Mouse (Mus musculus) layer of hippocampus, adult 2 months (tissue): Measurements from ENCODE around the gene Iqschfp. TPM values are rescaled to one million over a fixed set of nuclear protein-coding genes. Genes with fewer than 3 reads are reported as not detected.

ENCODE experiments used
- DNase-seq, 2 experiments: peaks; one replicate each; pipeline ENCODE4 v3.0.0; 2022; ENCODE audit warnings: low spot score in 2 of 2
- H3K27ac ChIP-seq: fragments of 200-600 bp; 2 replicates; pipeline ENCODE4 v1.8.1; 2022
- H3K4me3 ChIP-seq: fragments of 200-600 bp; 2 replicates; pipeline ENCODE4 v1.8.1; 2022; ENCODE audit warnings: mild to moderate bottlenecking
- CTCF ChIP-seq: fragments of 200-600 bp; conservative IDR thresholded peaks from 2 replicates; pipeline ENCODE4 v1.8.1; 2022; ENCODE audit warnings: antibody characterized with exemption, mild to moderate bottlenecking, moderate library complexity
- long read RNA-seq, 2 experiments: library from polyadenylated mRNA; stranded (forward); transcript quantifications; one replicate each; pipeline ENCODE4 v2.0.0; 2021; ENCODE audit warnings: borderline mapping rate in 2 of 2
- total RNA-seq, 2 experiments: library from RNA; stranded (reverse); gene quantifications; 2 replicates each; pipeline ENCODE4 v1.2.3; 2021

The Iqschfp gene
- total RNA-seq, result 10 to 100 TPM; 13.6 to 15.5 TPM
- long read RNA-seq, experiment 1, partial matches to known transcripts, result 10 of 11 reads
- long read RNA-seq, experiment 1, other reads (novel, unspliced or antisense), result 1 of 11 reads
- long read RNA-seq, experiment 2, partial matches to known transcripts, result 19 of 23 reads
- long read RNA-seq, experiment 2, other reads (novel, unspliced or antisense), result 4 of 23 reads

DNA sequence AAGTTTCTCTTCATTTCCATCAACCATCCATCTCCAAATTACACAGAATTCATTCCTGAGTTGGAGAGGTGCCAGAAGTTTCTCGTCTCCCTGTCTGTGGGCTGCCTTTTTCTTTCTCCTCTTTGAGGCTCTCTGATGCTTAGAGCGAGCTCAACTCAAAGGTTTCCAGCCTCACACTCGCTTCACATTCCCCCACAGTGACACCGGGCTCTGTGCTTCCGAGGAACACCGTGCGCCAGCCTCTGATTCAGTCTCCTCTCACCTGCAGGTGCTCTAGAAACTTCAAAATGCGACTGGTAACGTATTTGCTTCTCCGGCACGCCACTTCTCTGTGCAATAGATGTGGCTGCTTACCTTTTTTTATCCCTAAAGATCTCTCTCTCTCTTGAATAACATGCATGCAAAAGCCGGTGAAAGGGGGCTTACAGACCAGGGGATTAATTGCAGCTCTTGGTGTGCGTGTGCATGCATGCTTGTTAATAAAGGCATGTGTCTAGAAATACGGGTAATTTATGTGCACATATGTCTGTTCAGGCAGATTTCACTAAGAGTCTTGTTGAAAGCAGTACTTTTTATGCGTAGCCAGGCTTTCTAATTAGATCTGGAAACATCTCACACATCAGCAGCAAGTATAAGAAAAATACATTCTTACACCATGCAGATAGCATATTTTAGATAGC is at the start of gene Iqschfp, which contains the start of gene Iqcj:
Gene Iqschfp, plus strand, starts transcription at position 207 of the 680 bp plus-strand sequence.
Gene Iqcj, plus strand, starts transcription at position 195 of the 680 bp plus-strand sequence.
- TF ChIP-seq CTCF, result no peak
- Histone ChIP-seq H3K4me3 (peak within 1 kb of the TSS; percentile 59), H3K27ac (peak within 1 kb of the TSS; percentile 87)
- DNase-seq, result peak in 1 of 2 experiments; percentile 25

DNA sequence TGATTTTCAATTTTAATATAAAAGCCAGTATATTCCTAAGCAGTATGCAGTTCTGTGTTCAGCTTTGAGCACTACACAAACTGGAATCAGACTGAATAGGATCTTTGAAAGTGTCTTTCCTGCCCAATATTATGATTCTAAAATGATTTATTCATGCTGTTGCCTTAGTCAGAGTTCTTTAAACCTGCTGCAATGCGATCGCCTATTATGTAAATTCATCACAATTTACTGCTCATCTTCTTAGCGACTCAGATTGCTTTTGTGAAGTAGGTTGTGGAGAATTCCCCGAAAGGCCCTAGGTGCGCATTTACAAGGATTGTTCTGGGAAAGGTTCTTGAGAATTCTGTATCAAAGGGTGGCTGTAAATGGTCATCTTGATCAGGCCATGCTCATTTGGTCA is 39.6 kb upstream of the Iqschfp start:
- H3K4me3 ChIP-seq, result no peak overlapping the region
- no peak for DNase-seq
- TF ChIP-seq CTCF, result no peak
- H3K27ac ChIP-seq, result peak overlapping the region; percentile 28; the same call in 1 of the 2 replicates

DNA sequence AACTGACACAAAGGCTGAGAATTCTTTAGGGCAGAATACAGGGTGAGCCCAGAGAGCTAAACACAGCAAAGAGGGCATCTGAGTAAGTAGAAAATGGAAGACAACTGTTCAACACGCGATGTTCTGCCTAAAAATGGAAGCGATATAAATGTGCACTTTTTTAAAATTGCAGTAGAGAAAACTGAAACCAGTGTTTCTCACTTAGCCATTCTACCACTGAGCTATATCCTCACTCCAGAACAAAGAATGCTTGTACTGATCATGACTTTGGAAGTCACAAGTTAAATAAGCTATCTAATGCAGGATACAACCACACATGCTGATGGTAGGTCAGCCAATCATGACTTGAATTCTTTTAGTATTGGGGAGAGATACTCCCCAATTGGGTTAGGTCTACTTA is 30.5 kb upstream of the Iqschfp start:
- TF ChIP-seq CTCF, result no peak
- H3K27ac ChIP-seq, result no peak overlapping the region
- no peak for DNase-seq
- no peak overlapping the region for H3K4me3 ChIP-seq

DNA sequence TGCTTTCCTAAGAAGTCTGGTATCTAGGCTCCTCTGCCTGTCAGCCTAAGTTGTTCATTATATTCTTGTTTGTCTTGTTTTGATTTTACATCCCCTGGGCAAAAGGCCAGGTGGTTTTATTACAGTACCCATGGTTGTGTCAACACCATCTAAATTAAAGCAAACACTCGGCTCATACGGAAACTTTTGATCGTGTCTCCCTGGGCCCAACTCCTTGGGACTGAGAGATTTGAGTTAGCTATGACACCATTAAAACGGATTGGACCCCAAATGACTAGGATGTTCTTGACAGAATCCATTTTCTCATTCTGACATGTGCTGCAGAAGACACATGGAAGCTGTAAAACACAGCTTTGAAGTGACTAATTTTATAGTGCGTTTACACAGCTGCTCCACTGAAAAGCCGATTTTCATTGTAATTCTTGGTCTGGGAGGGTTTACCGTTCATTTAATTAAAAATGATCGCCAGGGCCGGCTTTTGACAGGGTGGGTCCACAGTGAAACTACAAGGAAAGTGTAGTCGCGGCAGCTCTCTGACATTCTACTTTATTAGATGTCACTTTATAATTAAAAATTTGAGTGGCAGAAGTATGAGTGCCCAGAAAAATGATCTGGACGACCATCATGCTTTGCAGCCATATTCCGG is 24.5 kb upstream of the Iqschfp start:
- no peak for TF ChIP-seq CTCF
- H3K27ac ChIP-seq, result no peak overlapping the region
- H3K4me3 ChIP-seq, result no peak overlapping the region
- no peak for DNase-seq

DNA sequence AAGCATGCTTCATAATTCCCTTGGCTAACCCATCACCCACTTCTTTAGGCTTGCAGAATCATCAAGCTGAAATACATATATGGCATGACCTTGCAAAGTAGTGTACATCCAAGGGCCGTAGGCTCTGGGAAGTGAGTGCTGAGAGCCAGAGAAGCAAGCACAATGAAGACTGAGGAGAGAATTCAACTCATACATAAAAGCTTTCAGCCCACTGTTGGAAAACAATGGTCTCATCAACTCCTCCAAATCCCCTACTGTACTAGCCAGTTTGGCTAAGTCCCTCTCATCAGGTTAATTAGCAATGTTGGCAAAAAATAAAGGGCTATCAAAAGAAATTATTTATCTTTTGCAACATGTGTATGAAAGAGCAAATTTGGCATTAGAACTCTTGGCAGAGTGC is 22.6 kb upstream of the Iqschfp start:
- no peak for DNase-seq

DNA sequence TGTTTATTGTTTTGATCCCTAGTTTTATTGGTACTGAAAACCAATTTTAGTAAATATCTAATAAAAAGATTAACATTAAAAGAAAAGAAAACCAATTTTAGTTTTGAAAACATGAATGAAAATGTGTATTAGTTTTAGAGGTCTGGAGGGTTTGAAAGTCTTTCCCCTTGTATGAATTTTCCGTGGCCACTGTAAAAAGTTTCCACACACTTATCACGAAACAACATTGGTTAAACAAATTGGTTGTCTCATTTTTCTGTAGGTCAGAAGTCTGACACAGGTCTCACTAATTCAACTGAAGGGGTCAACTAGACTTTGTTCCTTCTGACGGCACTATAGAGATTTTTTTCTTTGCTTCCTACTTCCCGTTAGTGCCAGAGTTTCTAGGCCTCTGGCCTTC is 14.8 kb upstream of the Iqschfp start:
- no peak for DNase-seq
- H3K27ac ChIP-seq, result no peak overlapping the region
- no peak for TF ChIP-seq CTCF
- no peak overlapping the region for H3K4me3 ChIP-seq

More for the DNA sequence above, 22.6 kb upstream of the Iqschfp start:
- no peak overlapping the region for H3K27ac ChIP-seq
- no peak for TF ChIP-seq CTCF
- no peak overlapping the region for H3K4me3 ChIP-seq

DNA sequence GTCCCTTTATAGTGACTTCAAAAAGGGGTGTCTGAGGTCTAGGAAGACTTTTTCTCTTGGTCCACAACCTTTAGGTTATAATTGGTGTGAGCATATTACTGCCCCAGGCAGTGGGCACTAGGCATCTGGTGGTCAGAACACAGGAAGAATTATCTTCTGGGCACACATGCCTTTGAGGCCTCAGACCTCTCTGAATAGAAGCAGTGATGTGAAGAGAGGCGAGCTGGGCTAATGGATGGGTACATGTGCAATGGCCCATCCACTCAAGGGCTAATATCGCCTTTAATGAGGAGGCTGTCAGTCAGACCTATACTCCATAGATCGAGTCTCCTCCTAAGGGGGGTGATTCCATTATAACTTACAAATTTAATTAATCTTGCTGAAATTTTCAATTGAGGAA is 7.7 kb upstream of the Iqschfp start:
- H3K27ac ChIP-seq, result no peak overlapping the region
- DNase-seq, result no peak
- no peak for TF ChIP-seq CTCF
- no peak overlapping the region for H3K4me3 ChIP-seq

DNA sequence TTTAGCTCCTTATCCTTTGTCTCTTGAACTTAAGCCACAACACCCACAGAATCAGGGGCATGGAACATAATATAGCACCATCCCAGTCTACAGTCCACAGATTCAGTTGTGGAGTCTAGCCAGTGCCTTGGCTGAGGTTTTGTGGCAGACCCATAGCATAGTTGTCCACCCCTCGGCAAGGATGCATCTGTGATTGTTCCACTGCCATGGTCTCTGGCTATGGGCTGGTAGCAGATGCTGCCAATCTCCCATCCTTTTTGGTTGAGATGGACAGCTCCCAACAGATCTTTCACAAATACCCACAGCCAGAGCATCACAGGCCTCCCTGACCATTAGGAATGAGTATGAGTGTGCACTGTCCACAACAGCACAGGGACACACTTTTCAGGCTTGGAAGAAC is 5.9 kb upstream of the Iqschfp start:
- no peak for DNase-seq
- Histone ChIP-seq H3K27ac (no peak overlapping the region), H3K4me3 (no peak overlapping the region)
- TF ChIP-seq CTCF, result no peak

DNA sequence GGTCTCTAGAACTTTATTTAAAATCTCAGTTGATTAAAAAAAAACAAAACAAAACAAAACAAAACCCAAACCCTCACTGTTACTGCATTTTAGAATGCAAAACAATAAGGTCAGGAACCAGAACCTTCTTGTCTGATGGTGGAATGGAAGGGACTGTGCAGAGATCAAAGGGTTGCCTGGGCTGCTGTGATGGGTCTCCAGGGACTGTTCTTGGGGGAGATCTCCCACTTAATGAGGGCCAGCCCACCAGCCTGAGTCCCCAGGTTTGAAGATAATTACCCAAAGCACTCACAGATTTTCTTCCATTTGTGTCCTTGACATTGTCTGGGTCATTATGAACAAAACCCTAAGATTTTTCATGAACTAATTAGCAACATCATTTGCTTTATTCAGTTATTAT is 4.8 kb upstream of the Iqschfp start:
- Histone ChIP-seq H3K4me3 (no peak overlapping the region), H3K27ac (no peak overlapping the region)
- TF ChIP-seq CTCF, result no peak
- DNase-seq, result no peak

DNA sequence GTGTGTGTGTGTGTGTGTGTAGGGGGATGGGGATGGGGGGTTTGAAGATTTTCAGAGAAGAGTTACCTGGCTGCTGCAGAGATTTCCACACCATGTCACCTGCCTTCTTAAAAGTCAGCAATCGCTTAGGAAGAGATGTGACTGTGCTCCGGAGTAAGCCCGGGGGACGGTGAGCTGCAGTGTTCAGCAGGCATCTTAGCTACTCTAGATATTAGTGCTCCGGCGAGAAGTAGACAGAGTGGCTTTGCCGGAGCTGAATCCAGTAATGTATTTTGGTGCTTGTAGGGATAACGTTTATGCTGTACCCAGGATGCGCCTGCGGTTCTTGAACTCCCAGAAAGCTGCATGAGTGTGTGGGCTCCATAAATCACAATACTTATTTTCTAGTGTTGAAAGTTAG is 736 bp downstream of the Iqschfp start:
- Histone ChIP-seq H3K27ac (peak overlapping the region; percentile 77), H3K4me3 (peak overlapping the region; percentile 59)
- TF ChIP-seq CTCF, result no peak
- DNase-seq, result no peak

DNA sequence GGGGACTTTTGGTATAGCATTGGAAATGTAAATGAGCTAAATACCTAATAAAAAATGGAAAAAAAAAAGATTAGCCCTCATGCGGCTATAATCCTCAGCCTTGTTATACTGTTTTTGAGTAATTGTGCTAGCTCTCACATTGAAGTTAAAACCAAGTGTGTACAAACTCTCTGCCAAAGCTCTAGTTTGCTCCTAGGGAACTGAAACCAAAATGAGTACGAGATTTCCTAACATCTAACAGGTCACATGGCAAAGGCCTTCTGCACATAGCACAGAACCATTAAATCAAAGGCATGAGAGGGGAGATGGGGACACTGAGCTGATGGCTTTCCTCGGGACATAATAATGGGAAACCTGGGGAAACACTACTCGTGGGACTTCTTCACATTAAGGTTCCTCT is 10.5 kb downstream of the Iqschfp start:
- no peak for DNase-seq
- H3K27ac ChIP-seq, result no peak overlapping the region
- H3K4me3 ChIP-seq, result no peak overlapping the region
- TF ChIP-seq CTCF, result no peak

DNA sequence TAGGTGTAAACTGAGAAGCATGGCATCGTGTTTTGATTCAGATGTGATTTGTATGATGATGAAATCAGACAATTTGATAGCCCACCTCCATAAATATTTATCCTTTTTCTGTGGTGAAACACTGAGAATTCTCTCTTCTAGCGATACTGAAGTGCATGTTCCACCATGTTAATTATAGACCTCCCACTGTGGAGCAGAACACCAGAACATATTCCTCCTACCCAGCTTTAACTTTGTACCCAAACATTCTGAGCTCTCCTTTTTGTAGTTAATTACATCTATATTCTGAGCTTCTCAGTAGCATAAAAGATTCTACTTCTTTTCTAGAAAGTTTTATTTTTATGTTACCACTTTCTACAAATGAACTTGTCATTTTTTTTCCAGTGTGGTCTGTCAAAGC is 16.6 kb downstream of the Iqschfp start:
- Histone ChIP-seq H3K27ac (no peak overlapping the region), H3K4me3 (no peak overlapping the region)
- no peak for TF ChIP-seq CTCF
- DNase-seq, result no peak

DNA sequence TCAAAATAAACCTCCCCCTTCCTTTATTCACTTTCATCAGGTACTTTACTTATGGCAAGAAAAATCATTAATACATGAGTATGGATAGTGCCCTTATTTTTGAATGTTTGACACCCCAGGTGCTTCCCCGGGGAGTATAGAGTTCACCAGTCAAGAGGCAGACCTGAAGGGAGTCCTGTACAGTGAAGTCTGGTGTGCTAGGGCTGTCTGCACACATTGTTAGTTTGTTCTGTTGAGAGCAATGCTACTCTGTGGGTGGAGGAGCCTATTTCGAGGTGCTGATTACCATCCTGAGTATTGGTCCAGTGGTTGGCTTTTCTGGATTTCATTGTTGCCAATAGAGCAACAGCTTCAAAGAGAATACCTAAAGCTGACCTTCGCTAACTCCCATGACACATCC is 26.1 kb downstream of the Iqschfp start:
- H3K27ac ChIP-seq, result no peak overlapping the region
- TF ChIP-seq CTCF, result no peak
- DNase-seq, result no peak
- H3K4me3 ChIP-seq, result no peak overlapping the region
